Mouse (Mus musculus) intestine, postnatal 0 days (tissue): ENCODE results near the gene Il1rap. TPM values are rescaled to one million over a fixed set of nuclear protein-coding genes. Genes with fewer than 3 reads are reported as not detected.

ENCODE experiments used
- ATAC-seq: fragments of 200-750 bp; cut with Nextera tagmentation; 2 replicates; pipeline ENCODE4 v1.8.0; 2017; ENCODE audit warnings: mild to moderate bottlenecking, moderate TSS enrichment, moderate library complexity
- H3K27ac ChIP-seq: fragments of 300-500 bp; sonication (generic); 2 replicates; pipeline ENCODE4 v1.5.1; 2014; ENCODE audit warnings: mild to moderate bottlenecking, low read depth, low read length, moderate library complexity
- H3K27me3 ChIP-seq: fragments of 300-500 bp; sonication (generic); replicated peaks from 2 replicates; pipeline ENCODE4 v1.6.1; 2014; ENCODE audit warnings: low read length, mixed read lengths; ENCODE audit not compliant: control insufficient read depth, insufficient read depth
- H3K36me3 ChIP-seq: fragments of 300-500 bp; sonication (generic); 2 replicates; pipeline ENCODE4 v1.6.1; 2014; ENCODE audit warnings: mild to moderate bottlenecking, moderate library complexity; ENCODE audit not compliant: control insufficient read depth, insufficient read depth
- H3K4me1 ChIP-seq: fragments of 300-500 bp; sonication (generic); replicated peaks from 2 replicates; pipeline ENCODE4 v1.6.1; 2014; ENCODE audit warnings: antibody characterized with exemption, low read length, mixed read lengths; ENCODE audit not compliant: control insufficient read depth, insufficient read depth
- H3K4me2 ChIP-seq: fragments of 300-500 bp; sonication (generic); replicated peaks from 2 replicates; pipeline ENCODE4 v1.6.1; 2014; ENCODE audit warnings: low read depth, mild to moderate bottlenecking, moderate library complexity
- H3K4me3 ChIP-seq: fragments of 300-500 bp; sonication (generic); 2 replicates; pipeline ENCODE4 v1.5.1; 2014; ENCODE audit warnings: low read depth, low read length
- H3K9ac ChIP-seq: fragments of 300-500 bp; sonication (generic); 2 replicates; pipeline ENCODE4 v1.6.1; 2014; ENCODE audit warnings: mild to moderate bottlenecking, low read depth, low read length
- H3K9me3 ChIP-seq: fragments of 300-500 bp; sonication (generic); 2 replicates; pipeline ENCODE4 v1.6.1; 2016; ENCODE audit warnings: mixed run types; ENCODE audit not compliant: control insufficient read depth
- CTCF ChIP-seq: sonication (generic); IDR thresholded peaks from 2 replicates; pipeline ENCODE4 v1.5.1; 2016; ENCODE audit warnings: low read depth, mild to moderate bottlenecking, control low read depth, antibody characterized with exemption, moderate library complexity
- WGBS: fragments of 180-500 bp; shearing (Covaris S2); extraction: QIAGEN DNeasy Blood & Tissue Kit; methylation state at CpG from one replicate; pipeline ENCODE4 v1.1.7; 2014; 5-methylcytosine and 5-hydroxymethylcytosine counted together
- polyA plus RNA-seq: library from polyadenylated mRNA; unstranded; fragments of >200 nt; fragmentation: Nextera tagmentation; extraction: Ambion mirVana; gene quantifications from 2 replicates; pipeline ENCODE4 v1.2.1, GENCODE M21; 2015

Gene Il1rap
- polyA plus RNA-seq, 1 experiment from 2014 or later: 2.2 TPM

GRCm38 (mm10) chr16:26585806-26586205, 4.3 kb downstream of the Il1rap start:
- TF ChIP-seq CTCF: no peak
- no peaks in the 10 kb centered on the region for H3K27me3 ChIP-seq
- no peak overlapping the region for H3K27ac ChIP-seq
- H3K4me1 ChIP-seq: no peaks in the 10 kb centered on the region
- no peaks in the 10 kb centered on the region for H3K36me3 ChIP-seq
- 87% methylated on average over 5 of the region's 5 CpGs for WGBS
- no peak overlapping the region for H3K4me3 ChIP-seq
- no peak overlapping the region for H3K4me2 ChIP-seq
- H3K9me3 ChIP-seq: no peaks in the 10 kb centered on the region
- no peak overlapping the region for H3K9ac ChIP-seq
- no peak for ATAC-seq

- Histone ChIP-seq H3K36me3 (no peaks in the 10 kb centered on the region), H3K9me3 (no peaks in the 10 kb centered on the region), H3K27me3 (no peaks in the 10 kb centered on the region), H3K27ac (no peak overlapping the region), H3K4me2 (no peak overlapping the region), H3K4me3 (no peak overlapping the region), H3K9ac (no peak overlapping the region), H3K4me1 (no peaks in the 10 kb centered on the region)
- 39% methylated on average over 4 of the region's 4 CpGs for WGBS
- no peak for ATAC-seq
- no peak for TF ChIP-seq CTCF
These were observed 9.5 kb downstream of the Il1rap start for GRCm38 (mm10) chr16:26590897-26591570.

GRCm38 (mm10) chr16:26596440-26596839, 14.9 kb downstream of the Il1rap start:
- Histone ChIP-seq H3K9ac (no peak overlapping the region), H3K27me3 (no peaks in the 10 kb centered on the region), H3K4me1 (no peaks in the 10 kb centered on the region), H3K4me2 (no peak overlapping the region), H3K27ac (no peak overlapping the region), H3K36me3 (no peaks in the 10 kb centered on the region), H3K9me3 (no peaks in the 10 kb centered on the region), H3K4me3 (no peak overlapping the region)
- WGBS: 53% methylated on average over 7 of the region's 7 CpGs
- TF ChIP-seq CTCF: no peak
- no peak for ATAC-seq

- Histone ChIP-seq H3K9me3 (no peaks in the 10 kb centered on the region), H3K4me2 (no peak overlapping the region), H3K27me3 (no peaks in the 10 kb centered on the region), H3K9ac (no peak overlapping the region), H3K27ac (no peak overlapping the region), H3K4me3 (no peak overlapping the region), H3K4me1 (no peaks in the 10 kb centered on the region), H3K36me3 (no peaks in the 10 kb centered on the region)
- TF ChIP-seq CTCF: no peak
- ATAC-seq: no peak
- WGBS: 50% methylated on average over 7 of the region's 7 CpGs
These were observed 15.8 kb downstream of the Il1rap start for GRCm38 (mm10) chr16:26597307-26597706.

GRCm38 (mm10) chr16:26598591-26598990, 17.1 kb downstream of the Il1rap start:
- no peaks in the 10 kb centered on the region for H3K9me3 ChIP-seq
- no peak for TF ChIP-seq CTCF
- WGBS: 71% methylated on average over 5 of the region's 5 CpGs
- H3K9ac ChIP-seq: no peak overlapping the region
- no peak for ATAC-seq
- H3K27me3 ChIP-seq: no peaks in the 10 kb centered on the region
- no peak overlapping the region for H3K4me2 ChIP-seq
- H3K4me1 ChIP-seq: no peaks in the 10 kb centered on the region
- no peaks in the 10 kb centered on the region for H3K36me3 ChIP-seq
- no peak overlapping the region for H3K4me3 ChIP-seq
- no peak overlapping the region for H3K27ac ChIP-seq

- no peaks in the 10 kb centered on the region for H3K36me3 ChIP-seq
- no peak overlapping the region for H3K9ac ChIP-seq
- H3K27ac ChIP-seq: no peak overlapping the region
- TF ChIP-seq CTCF: no peak
- H3K27me3 ChIP-seq: no peaks in the 10 kb centered on the region
- H3K4me2 ChIP-seq: no peak overlapping the region
- no peak overlapping the region for H3K4me3 ChIP-seq
- no peaks in the 10 kb centered on the region for H3K4me1 ChIP-seq
- ATAC-seq: no peak
- 89% methylated on average over 1 of the region's 1 CpGs for WGBS
- H3K9me3 ChIP-seq: no peaks in the 10 kb centered on the region
These were observed 20.0 kb downstream of the Il1rap start for GRCm38 (mm10) chr16:26601482-26601881.
